Mouse (Mus musculus) megakaryocyte, embryonic 14.5 days (primary cell): ENCODE measurements around the gene Ndufaf4. TPM values are rescaled to one million over a fixed set of nuclear protein-coding genes. Genes with fewer than 3 reads are reported as not detected.
A peak's percentile ranks its signal among the peaks of the same experiment; 100 is the strongest.
"Not testable (repeated sequence)": the region's sequence is repeated elsewhere in the genome, so short reads cannot be mapped to it uniquely, and the experiment has no call there.

Experiments
- H3K27me3 ChIP-seq: replicated peaks from 2 replicates; pipeline ENCODE3; 2012; ENCODE audit warnings: inconsistent platforms
- H3K36me3 ChIP-seq: replicated peaks from 2 replicates; pipeline ENCODE3; 2012; ENCODE audit warnings: low read length, inconsistent platforms, mixed read lengths
- H3K4me1 ChIP-seq: 2 replicates; pipeline ENCODE4 v1.6.1; 2012; ENCODE audit warnings: inconsistent platforms
- H3K4me3 ChIP-seq: replicated peaks from 2 replicates; pipeline ENCODE3; 2012; ENCODE audit warnings: moderate library complexity, mild to moderate bottlenecking, inconsistent platforms
- H3K9me3 ChIP-seq: 2 replicates; pipeline ENCODE4 v1.6.1; 2012; ENCODE audit warnings: inconsistent platforms
- FLI1 ChIP-seq: IDR thresholded peaks from 2 replicates; pipeline ENCODE4 v1.6.1; 2012; ENCODE audit warnings: low read length, inconsistent platforms, mixed read lengths
- GATA1 ChIP-seq: IDR thresholded peaks from 3 replicates; pipeline ENCODE4 v1.6.1; 2012; ENCODE audit warnings: mixed read lengths, low read length, inconsistent platforms, borderline replicate concordance
- polyA plus RNA-seq: library from polyadenylated mRNA; stranded (reverse); fragments of >175 nt; gene quantifications from 2 replicates; pipeline ENCODE4 v1.2.3, GENCODE M21; 2012; ENCODE audit warnings: low replicate concordance; ENCODE audit not compliant: insufficient read depth

Gene Ndufaf4
- 1.7 and 10.1 TPM in 2 replicates for polyA plus RNA-seq

- Histone ChIP-seq H3K27me3 (no peaks in the 10 kb centered on the region), H3K4me1 (peaks cover 12% of the 10 kb centered on the region), H3K36me3 (peaks cover 25% of the 10 kb centered on the region), H3K9me3 (no peaks in the 10 kb centered on the region), H3K4me3 (peak within 1 kb of the TSS; percentile 98)
- TF ChIP-seq GATA1 (no peak), FLI1 (no peak)
Observed at GRCm38 (mm10) chr4:24897851-24898515, at the start of gene Ndufaf4. Gene Ndufaf4 (plus strand): TSS chr4:24898083.

GRCm38 (mm10) chr4:24850401-24851325, 47.2 kb upstream of the Ndufaf4 start, which contains the start of gene Klhl32:
Gene Klhl32 (minus strand): TSS chr4:24851124.
- H3K4me1 ChIP-seq = peaks cover 12% of the 10 kb centered on the region
- TF ChIP-seq FLI1 = no peak
- no peak for TF ChIP-seq GATA1
- H3K36me3 ChIP-seq = no peaks in the 10 kb centered on the region
- H3K9me3 ChIP-seq = no peaks in the 10 kb centered on the region
- peak within 1 kb of the TSS; percentile 94 for H3K4me3 ChIP-seq
- peaks cover 27% of the 10 kb centered on the region for H3K27me3 ChIP-seq

GRCm38 (mm10) chr4:24865691-24866090, 32.2 kb upstream of the Ndufaf4 start:
- Histone ChIP-seq H3K9me3 (no peaks in the 10 kb centered on the region), H3K27me3 (no peaks in the 10 kb centered on the region), H3K36me3 (no peaks in the 10 kb centered on the region), H3K4me1 (no peaks in the 10 kb centered on the region), H3K4me3 (no peak overlapping the region)
- TF ChIP-seq GATA1 (no peak), FLI1 (no peak)

GRCm38 (mm10) chr4:24869230-24869629, 28.7 kb upstream of the Ndufaf4 start:
- TF ChIP-seq GATA1 (no peak), FLI1 (no peak)
- no peaks in the 10 kb centered on the region for H3K9me3 ChIP-seq
- no peaks in the 10 kb centered on the region for H3K27me3 ChIP-seq
- no peak overlapping the region for H3K4me3 ChIP-seq
- no peaks in the 10 kb centered on the region for H3K4me1 ChIP-seq
- H3K36me3 ChIP-seq = no peaks in the 10 kb centered on the region

- H3K27me3 ChIP-seq, H3K4me3 ChIP-seq, H3K4me1 ChIP-seq, H3K36me3 ChIP-seq: not testable (repeated sequence)
- peaks cover 15% of the 10 kb centered on the region for H3K9me3 ChIP-seq
Observed at GRCm38 (mm10) chr4:24889386-24889785, 8.5 kb upstream of the Ndufaf4 start.

- H3K9me3 ChIP-seq = peaks cover 15% of the 10 kb centered on the region
- not testable (repeated sequence) for H3K27me3 ChIP-seq, H3K4me1 ChIP-seq, H3K4me3 ChIP-seq, H3K36me3 ChIP-seq
Observed at GRCm38 (mm10) chr4:24892293-24892692, 5.6 kb upstream of the Ndufaf4 start.

- Histone ChIP-seq H3K27me3 (peaks cover 4% of the 10 kb centered on the region), H3K9me3 (peaks cover 10% of the 10 kb centered on the region), H3K36me3 (no peaks in the 10 kb centered on the region), H3K4me3 (no peak overlapping the region), H3K4me1 (peaks cover 12% of the 10 kb centered on the region)
- no peak for TF ChIP-seq GATA1
- no peak for TF ChIP-seq FLI1
Observed at GRCm38 (mm10) chr4:24894625-24895024, 3.3 kb upstream of the Ndufaf4 start.

GRCm38 (mm10) chr4:24896829-24897228, 1.1 kb upstream of the Ndufaf4 start:
- TF ChIP-seq FLI1 = no peak
- no peak for TF ChIP-seq GATA1
- H3K9me3 ChIP-seq = 0 out of 2 replicates have a peak, but pooled peaks cover 4% of the 10 kb centered on the region
- H3K36me3 ChIP-seq = peaks cover 16% of the 10 kb centered on the region
- no peaks in the 10 kb centered on the region for H3K27me3 ChIP-seq
- peaks cover 12% of the 10 kb centered on the region for H3K4me1 ChIP-seq
- peak overlapping the region; percentile 98 for H3K4me3 ChIP-seq

GRCm38 (mm10) chr4:24897351-24897750, 532 bp upstream of the Ndufaf4 start:
- peak overlapping the region; percentile 98 for H3K4me3 ChIP-seq
- TF ChIP-seq FLI1 (no peak), GATA1 (no peak)
- H3K36me3 ChIP-seq = peaks cover 19% of the 10 kb centered on the region
- 0 out of 2 replicates have a peak, but pooled peaks cover 3% of the 10 kb centered on the region for H3K9me3 ChIP-seq
- H3K27me3 ChIP-seq = no peaks in the 10 kb centered on the region
- peaks cover 12% of the 10 kb centered on the region for H3K4me1 ChIP-seq

- peaks cover 32% of the 10 kb centered on the region for H3K36me3 ChIP-seq
- no peaks in the 10 kb centered on the region for H3K27me3 ChIP-seq
- H3K4me1 ChIP-seq = peaks cover 12% of the 10 kb centered on the region
- H3K4me3 ChIP-seq = peak overlapping the region; percentile 98
- H3K9me3 ChIP-seq = no peaks in the 10 kb centered on the region
- TF ChIP-seq FLI1 (no peak), GATA1 (no peak)
Observed at GRCm38 (mm10) chr4:24898636-24899035, 753 bp downstream of the Ndufaf4 start.

- peaks cover 35% of the 10 kb centered on the region for H3K36me3 ChIP-seq
- H3K4me1 ChIP-seq = peaks cover 12% of the 10 kb centered on the region
- no peak for TF ChIP-seq FLI1
- no peak for TF ChIP-seq GATA1
- H3K27me3 ChIP-seq = no peaks in the 10 kb centered on the region
- peak overlapping the region; percentile 98 for H3K4me3 ChIP-seq
- H3K9me3 ChIP-seq = no peaks in the 10 kb centered on the region
Observed at GRCm38 (mm10) chr4:24899146-24899545, 1.3 kb downstream of the Ndufaf4 start.
